Mouse (Mus musculus) limb, embryonic 11.5 days (tissue): ENCODE data around the gene Scgb3a1. TPM values are rescaled to one million over a fixed set of nuclear protein-coding genes. Genes with fewer than 3 reads are reported as not detected.

Experiments
- ATAC-seq: fragments of 200-750 bp; cut with Nextera tagmentation; 2 replicates; pipeline ENCODE4 v1.8.0; 2017; ENCODE audit warnings: low read depth; ENCODE audit not compliant: insufficient number of reproducible peaks, low FRiP score, low TSS enrichment
- DNase-seq: peaks from one replicate; pipeline ENCODE4 v3.0.0-alpha.2; 2015; ENCODE audit warnings: low spot score
- H3K27ac ChIP-seq: fragments of 300-500 bp; sonication (generic); replicated peaks from 2 replicates; pipeline ENCODE4 v1.5.1; 2014; ENCODE audit warnings: low read depth, mild to moderate bottlenecking, low read length
- H3K27me3 ChIP-seq: fragments of 300-500 bp; sonication (generic); 2 replicates; pipeline ENCODE4 v1.6.1; 2014; ENCODE audit warnings: mild to moderate bottlenecking, low read length, mixed read lengths; ENCODE audit not compliant: control insufficient read depth, insufficient read depth
- H3K36me3 ChIP-seq: fragments of 300-500 bp; sonication (generic); 2 replicates; pipeline ENCODE4 v1.6.1; 2014; ENCODE audit warnings: mild to moderate bottlenecking, low read length, moderate library complexity, mixed read lengths; ENCODE audit not compliant: control insufficient read depth, insufficient read depth
- H3K4me1 ChIP-seq: fragments of 300-500 bp; sonication (generic); 2 replicates; pipeline ENCODE4 v1.6.1; 2014; ENCODE audit warnings: low read length, mixed read lengths; ENCODE audit not compliant: control insufficient read depth, insufficient read depth
- H3K4me2 ChIP-seq: fragments of 300-500 bp; sonication (generic); 2 replicates; pipeline ENCODE4 v1.6.1; 2014; ENCODE audit warnings: low read depth, mild to moderate bottlenecking, moderate library complexity; ENCODE audit not compliant: severe bottlenecking
- H3K4me3 ChIP-seq: fragments of 300-500 bp; sonication (generic); 2 replicates; pipeline ENCODE4 v1.5.1; 2014; ENCODE audit warnings: low read depth, low read length
- H3K9ac ChIP-seq: fragments of 300-500 bp; sonication (generic); 2 replicates; pipeline ENCODE4 v1.6.1; 2014; ENCODE audit warnings: mild to moderate bottlenecking, low read length
- H3K9me3 ChIP-seq: fragments of 300-500 bp; sonication (generic); 2 replicates; pipeline ENCODE4 v1.6.1; 2016; ENCODE audit warnings: low read length; ENCODE audit not compliant: control insufficient read depth
- WGBS: fragments of 180-500 bp; shearing (Covaris S2); extraction: QIAGEN DNeasy Blood & Tissue Kit; methylation state at CpG from one replicate; pipeline ENCODE4 v1.1.7; 2014; 5-methylcytosine and 5-hydroxymethylcytosine counted together
- polyA plus RNA-seq: library from polyadenylated mRNA; unstranded; fragments of >200 nt; fragmentation: Nextera tagmentation; extraction: Ambion mirVana; gene quantifications from 2 replicates; pipeline ENCODE4 v1.2.1, GENCODE M21; 2014

Scgb3a1 gene
- polyA plus RNA-seq, 1 experiment from 2014 or later = not detected

DNA sequence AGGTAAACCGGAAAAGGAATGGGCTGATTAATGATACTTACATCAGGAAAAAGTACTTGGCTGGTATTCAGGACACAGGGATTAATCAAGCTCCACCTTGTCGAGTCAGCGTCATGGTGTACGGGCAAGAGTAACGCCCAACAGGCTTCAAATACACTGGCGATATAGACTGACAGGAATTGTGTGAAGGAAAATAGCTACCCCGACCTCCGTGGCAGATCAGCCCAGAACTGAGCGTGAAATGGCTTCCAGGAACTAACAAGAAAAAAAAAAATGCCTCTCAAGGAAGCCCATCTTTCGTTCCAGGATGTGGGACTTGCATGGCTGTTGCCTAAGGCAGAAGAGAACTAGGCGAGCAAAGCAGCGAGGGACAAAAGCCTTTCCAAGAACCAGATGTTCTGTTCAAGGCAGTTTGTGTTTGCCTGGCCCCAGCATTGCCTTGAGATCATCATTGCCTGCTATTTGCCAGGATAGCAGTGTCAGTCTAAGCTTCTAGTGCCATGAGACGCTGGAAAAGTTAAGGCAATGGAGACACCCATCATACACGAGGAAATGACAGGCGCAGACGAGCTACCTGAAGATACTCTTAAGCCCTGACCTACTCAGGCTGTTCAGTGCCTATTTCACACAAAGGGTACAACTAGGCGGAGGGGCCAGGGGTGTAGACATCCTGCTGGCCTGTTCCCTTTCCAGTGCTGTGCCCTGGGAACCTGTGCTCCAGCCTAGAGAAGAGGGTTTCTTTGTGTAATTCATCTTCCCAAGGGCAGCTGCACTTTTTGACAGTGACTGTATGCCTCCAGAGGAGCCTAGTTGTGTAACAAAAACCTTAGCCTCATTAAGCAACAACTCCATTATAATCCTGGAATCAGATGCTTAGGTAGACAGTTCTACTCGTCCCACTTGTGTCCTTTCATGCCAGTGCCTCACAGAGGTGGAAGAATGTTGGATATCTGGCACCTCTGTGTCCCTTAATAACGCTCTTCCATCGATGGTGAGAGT lies 50.2 kb downstream of the Scgb3a1 start:
- Histone ChIP-seq H3K36me3 (no peaks in the 10 kb centered on the region), H3K4me3 (peak overlapping the region; percentile 97), H3K4me2 (peak overlapping the region; percentile 42), H3K9me3 (no peaks in the 10 kb centered on the region), H3K27me3 (no peaks in the 10 kb centered on the region), H3K27ac (no peak overlapping the region), H3K4me1 (peaks cover 11% of the 10 kb centered on the region; the same call in 1 of the 2 replicates), H3K9ac (peak overlapping the region; percentile 32; the same call in 1 of the 2 replicates)
- ATAC-seq = no peak
- DNase-seq = peak; percentile 61
- WGBS = 38% methylated on average over 20 of the region's 20 CpGs

Other genes with a start within 250 kb of the Scgb3a1 start
- not detected in 2 replicates for gene Olfr1389, start 240.5 kb upstream of the Scgb3a1 start, polyA plus RNA-seq
- 0.11 and 0.14 TPM in 2 replicates for gene Olfr1388, start 227.0 kb upstream of the Scgb3a1 start, polyA plus RNA-seq
- gene Olfr1387, start 208.3 kb upstream of the Scgb3a1 start, polyA plus RNA-seq = not detected in 2 replicates
- not detected in 2 replicates for gene Olfr1386, start 198.6 kb upstream of the Scgb3a1 start, polyA plus RNA-seq
- not detected in 2 replicates for gene Olfr1385, start 174.5 kb upstream of the Scgb3a1 start, polyA plus RNA-seq
- not detected in 2 replicates for gene Olfr1384, start 156.9 kb upstream of the Scgb3a1 start, polyA plus RNA-seq
- not detected in 2 replicates for gene Olfr1383, start 144.0 kb upstream of the Scgb3a1 start, polyA plus RNA-seq
- gene Olfr1382, start 135.4 kb upstream of the Scgb3a1 start, polyA plus RNA-seq = not detected in 2 replicates
- not detected in 2 replicates for gene Olfr1381, start 120.2 kb upstream of the Scgb3a1 start, polyA plus RNA-seq
- gene Olfr1380, start 106.7 kb upstream of the Scgb3a1 start, polyA plus RNA-seq = not detected in 2 replicates
- gene Flt4, start 54.3 kb upstream of the Scgb3a1 start, polyA plus RNA-seq = 4.5 and 5.8 TPM in 2 replicates
- gene Cnot6, start 49.1 kb downstream of the Scgb3a1 start, polyA plus RNA-seq = 51.5 and 53.9 TPM in 2 replicates
- gene Gfpt2, start 130.6 kb downstream of the Scgb3a1 start, polyA plus RNA-seq = 36.3 and 37.2 TPM in 2 replicates
- gene Mapk9, start 183.1 kb downstream of the Scgb3a1 start, polyA plus RNA-seq = 34.2 and 42.5 TPM in 2 replicates
- gene Rasgef1c, start 238.2 kb downstream of the Scgb3a1 start, polyA plus RNA-seq = 0.32 TPM in 1 of 2 replicates, not detected in the other